Mouse (Mus musculus): ENCODE measurements around the gene Gm21541. TPM values are rescaled to one million over a fixed set of nuclear protein-coding genes. Genes with fewer than 3 reads are reported as not detected.
"Not testable (repeated sequence)": the region's sequence is repeated elsewhere in the genome, so short reads cannot be mapped to it uniquely, and the experiment has no call there.

Gm21541 gene
- not detected for polyA plus RNA-seq (2017; shearing (Covaris generic))

- ATAC-seq = not testable (repeated sequence)
Measured at GRCm38 (mm10) chr4:41903310-41903709, at the start of gene Gm21541. TSS of gene Gm21541 (plus strand) at chr4:41903610.

- not testable (repeated sequence) for ATAC-seq
Measured at GRCm38 (mm10) chr4:41941272-41941671, 37.9 kb downstream of the Gm21541 start, which contains the start of gene Gm20878. TSS of gene Gm20878 (plus strand) at chr4:41941572.

Other genes with a start within 250 kb of the Gm21541 start
- not detected for gene Cntfr, start 206.5 kb upstream of the Gm21541 start, polyA plus RNA-seq (2017; shearing (Covaris generic))
- 1 to 10 TPM; 4.9 to 7.2 TPM for gene Il11ra1, start 203.6 kb upstream of the Gm21541 start, polyA plus RNA-seq (2017; shearing (Covaris generic))
- 10 to 100 TPM; 51.4 to 65.6 TPM for gene Rpp25l, start 190.1 kb upstream of the Gm21541 start, polyA plus RNA-seq (2017; shearing (Covaris generic))
- 100 to 1,000 TPM; 107 to 114 TPM for gene Dctn3, start 180.4 kb upstream of the Gm21541 start, polyA plus RNA-seq (2017; shearing (Covaris generic))
- not detected for gene Arid3c, start 172.5 kb upstream of the Gm21541 start, polyA plus RNA-seq (2017; shearing (Covaris generic))
- 10 to 100 TPM; 68.4 to 76.4 TPM for gene Galt, start 148.4 kb upstream of the Gm21541 start, polyA plus RNA-seq (2017; shearing (Covaris generic))
- 10 to 100 TPM; 35.9 to 40.3 TPM for gene Sigmar1, start 147.5 kb upstream of the Gm21541 start, polyA plus RNA-seq (2017; shearing (Covaris generic))
- 10 to 100 TPM in 1 of 2 experiments, 1 to 10 TPM in 1; 8.6 to 10.1 TPM for gene Ccl27a, start 129.4 kb upstream of the Gm21541 start, polyA plus RNA-seq (2017; shearing (Covaris generic))
- gene Gm20878, start 38.0 kb downstream of the Gm21541 start, polyA plus RNA-seq (2017; shearing (Covaris generic)) = 1 to 10 TPM in 1 of 2 experiments, not detected in 1; 2.1 TPM
- gene Fam205a4, start 62.4 kb downstream of the Gm21541 start, polyA plus RNA-seq (2017; shearing (Covaris generic)) = under 1 TPM in 1 of 2 experiments, not detected in 1; 0.08 TPM
- gene Gm21093, start 131.1 kb downstream of the Gm21541 start, polyA plus RNA-seq (2017; shearing (Covaris generic)) = not detected
- gene Gm3893, start 187.6 kb downstream of the Gm21541 start, polyA plus RNA-seq (2017; shearing (Covaris generic)) = not detected
- gene Gm13304, start 211.2 kb downstream of the Gm21541 start, polyA plus RNA-seq (2017; shearing (Covaris generic)) = under 1 TPM in 1 of 2 experiments, not detected in 1; 0.41 TPM
- not detected for gene Gm13306, start 249.8 kb downstream of the Gm21541 start, polyA plus RNA-seq (2017; shearing (Covaris generic))

Data from activated CD4-positive, CD25-positive, alpha-beta regulatory T cell, adult 4 months (primary cell).